Mouse (Mus musculus): ENCODE results near the gene Pbrm1. TPM values are rescaled to one million over a fixed set of nuclear protein-coding genes. Genes with fewer than 3 reads are reported as not detected.

Gene Pbrm1
- total and polyA plus RNA-seq, 3 experiments: 28.7 to 62.0 (median 32.4) TPM

DNA sequence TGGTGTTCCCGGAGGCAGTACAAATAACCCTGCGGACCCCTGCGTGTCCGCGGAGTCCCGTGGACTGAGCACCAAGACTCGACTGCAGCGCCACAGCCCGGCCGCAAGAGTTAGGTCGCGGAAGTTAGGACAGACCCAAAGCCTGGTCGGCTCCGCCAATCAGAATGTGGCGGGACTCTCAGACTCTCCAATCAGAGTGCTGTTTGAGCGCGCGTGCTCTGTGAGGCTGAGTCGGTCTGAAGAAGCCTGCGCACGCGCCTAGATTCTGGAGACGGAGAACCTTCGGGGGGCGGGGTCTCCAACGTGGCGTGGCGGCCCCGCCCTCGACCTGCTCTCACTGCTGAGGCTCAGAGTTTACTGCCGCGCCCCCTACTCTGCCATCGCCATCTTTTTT lies 109.9 kb downstream of the Pbrm1 start, which contains the start of gene Smim4:
Gene Smim4, minus strand, starts transcription at position 131 of the 394 bp plus-strand sequence.
- Histone ChIP-seq H3K79me2 (ENCODE audit: control insufficient read depth, insufficient read depth, low read length, poor library complexity) (peaks cover 29% of the 10 kb centered on the region), H3K27me3 (ENCODE audit: control insufficient read depth in 1 of 2, insufficient read depth in 2 of 2, low read length in 2 of 2) (no peaks in the 10 kb centered on the region), H3K9ac (ENCODE audit: control insufficient read depth, low read depth, low read length, poor library complexity, severe bottlenecking) (peak within 1 kb of the TSS; percentile 90), H3K36me3 (ENCODE audit: control insufficient read depth in 1 of 2, insufficient read depth in 2 of 2, low read length in 2 of 2) (peaks cover 4 to 10% of the 10 kb centered on the region in 2 experiments), H3K9me3 (replicated peaks; ENCODE audit: insufficient read depth, low read length) (no peaks in the 10 kb centered on the region), H3K4me1 (ENCODE audit: control insufficient read depth in 1 of 2, insufficient read depth in 2 of 2, low read length in 2 of 2) (peaks cover 3 to 42% of the 10 kb centered on the region in 2 experiments), H3K27ac (ENCODE audit: control insufficient read depth, low read depth, low read length) (peak within 1 kb of the TSS; percentile 74), H3K4me3 (ENCODE audit: control insufficient read depth in 1 of 2, insufficient read depth in 1 of 2, low read depth in 2 of 2, low read length in 2 of 2) (peak within 1 kb of the TSS; percentile 87 to 90)
- peak; percentile 99 for DNase-seq (ENCODE audit: low read depth, low spot score)
- TF ChIP-seq TAL1 (IDR thresholded peaks at IDR 0.05; ENCODE audit: low read length) (no peak), POLR2AphosphoS5 (IDR thresholded peaks at IDR 0.05; ENCODE audit: borderline replicate concordance, low read depth, low read length) (no peak; the same call in 1 of the 2 replicates), ZKSCAN1 (IDR thresholded peaks at IDR 0.05; ENCODE audit: low read depth, low read length) (no peak), USF2 (IDR thresholded peaks at IDR 0.05; ENCODE audit: borderline replicate concordance in 1 of 2, insufficient read depth in 1 of 2, low read depth in 1 of 2, low read length in 2 of 2) (no peak), GATA1 (IDR thresholded peaks at IDR 0.05; ENCODE audit: low read depth, low read length) (no peak), KAT2A (conservative IDR thresholded peaks at IDR 0.05; ENCODE audit: low read depth, low read length) (no peak), RCOR1 (IDR thresholded peaks at IDR 0.05; ENCODE audit: low read depth, low read length) (no peak), HCFC1 (IDR thresholded peaks at IDR 0.05; ENCODE audit: low read depth, low read length) (peak; percentile 76), NRF1 (IDR thresholded peaks at IDR 0.05; ENCODE audit: insufficient read depth, low read depth, low read length, poor library complexity, severe bottlenecking) (peak; percentile 99; the same call in 1 of the 2 replicates), CHD2 (IDR thresholded peaks at IDR 0.05; ENCODE audit: low read length) (no peak), MYC (IDR thresholded peaks at IDR 0.05; ENCODE audit: low read depth, low read length) (no peak; the same call in 1 of the 2 replicates), TBP (IDR thresholded peaks at IDR 0.05; ENCODE audit: low read depth, low read length) (peak; percentile 73), E2F4 (IDR thresholded peaks at IDR 0.05; ENCODE audit: borderline replicate concordance, low read depth, low read length) (no peak), POLR2AphosphoS2 (IDR thresholded peaks at IDR 0.05; ENCODE audit: low read length) (peak; percentile 90), RAD21 (IDR thresholded peaks at IDR 0.05; ENCODE audit: low read depth, low read length) (peak; percentile 3), CHD1 (IDR thresholded peaks at IDR 0.05; ENCODE audit: low read depth, low read length) (no peak), ETS1 (IDR thresholded peaks at IDR 0.05; ENCODE audit: low read depth, low read length) (no peak), NELFE (IDR thresholded peaks at IDR 0.05; ENCODE audit: low read depth, low read length) (peak; percentile 86), MEF2A (IDR thresholded peaks at IDR 0.05; ENCODE audit: extremely low read depth, insufficient replicate concordance, low read depth, low read length, poor library complexity, severe bottlenecking) (no peak), CTCF (IDR thresholded peaks at IDR 0.05 in 2 of 3, conservative IDR thresholded peaks at IDR 0.05 in 1 of 3; ENCODE audit: control insufficient read depth in 1 of 3, insufficient read depth in 1 of 3, low read depth in 2 of 3, low read length in 3 of 3, poor library complexity in 1 of 3, severe bottlenecking in 1 of 3) (peak in 2 of 3 experiments; percentile 62 to 72; a peak in 5 of 6 replicates), MAZ (IDR thresholded peaks at IDR 0.05; ENCODE audit: low read depth, low read length) (peak; percentile 61; the same call in 1 of the 2 replicates), JUND (IDR thresholded peaks at IDR 0.05; ENCODE audit: low read depth, low read length) (no peak), ELF1 (IDR thresholded peaks at IDR 0.05; ENCODE audit: low read depth, low read length) (peak; percentile 93), POLR2A (IDR thresholded peaks at IDR 0.05; ENCODE audit: control insufficient read depth in 1 of 2, insufficient read depth in 1 of 2, low read depth in 1 of 2, low read length in 2 of 2, poor library complexity in 1 of 2) (peak; percentile 61 to 91; a peak in 3 of 4 replicates), MYB (IDR thresholded peaks at IDR 0.05; ENCODE audit: low read depth, low read length) (no peak), GABPA (IDR thresholded peaks at IDR 0.05; ENCODE audit: low read depth, low read length) (no peak), SMC3 (IDR thresholded peaks at IDR 0.05; ENCODE audit: low read depth, low read length) (no peak; the same call in 1 of the 2 replicates), BHLHE40 (IDR thresholded peaks at IDR 0.05; ENCODE audit: borderline replicate concordance, low read depth, low read length) (no peak), SIN3A (IDR thresholded peaks at IDR 0.05; ENCODE audit: low read length) (peak; percentile 74; the same call in 1 of the 2 replicates), MXI1 (IDR thresholded peaks at IDR 0.05; ENCODE audit: low read depth, low read length) (peak; percentile 52; the same call in 1 of the 2 replicates), ZC3H11A (IDR thresholded peaks at IDR 0.05; ENCODE audit: low read depth, low read length) (no peak), EP300 (IDR thresholded peaks at IDR 0.05; ENCODE audit: low read depth in 1 of 2, low read length in 2 of 2) (0 out of 4 replicates have a peak, but pooled peaks of 1 of the 2 experiments have one; percentile 2), ZMIZ1 (IDR thresholded peaks at IDR 0.05; ENCODE audit: low read depth, low read length) (0 out of 2 replicates have a peak, but pooled peaks have one; percentile 50), USF1 (IDR thresholded peaks at IDR 0.05; ENCODE audit: low read depth, low read length) (peak; percentile 85), ZNF384 (IDR thresholded peaks at IDR 0.05; ENCODE audit: low read depth, low read length) (no peak), UBTF (IDR thresholded peaks at IDR 0.05; ENCODE audit: borderline replicate concordance, insufficient read depth, low read depth, low read length) (no peak), TCF12 (IDR thresholded peaks at IDR 0.05; ENCODE audit: low read depth, low read length) (peak; percentile 45)

Measured in MEL (cell line).